Mouse (Mus musculus) adrenal gland, adult 18-20 months (tissue): ENCODE results near the gene Cyyr1. TPM values are rescaled to one million over a fixed set of nuclear protein-coding genes. Genes with fewer than 3 reads are reported as not detected.
A peak's percentile ranks its signal among the peaks of the same experiment; 100 is the strongest.

ENCODE experiments used
- DNase-seq, 2 experiments: peaks; one replicate each; pipeline ENCODE4 v3.0.0; 2021 to 2022; ENCODE audit warnings: low spot score in 2 of 2
- total RNA-seq, 2 experiments: library from RNA; stranded (reverse); gene quantifications; 1 replicate in 1 of 2; 2 replicates in 1 of 2; pipeline ENCODE4 v1.2.3; 2021

Gene Cyyr1
- total RNA-seq, 2 experiments from 2014 or later: 21.1 to 24.1 TPM

DNA sequence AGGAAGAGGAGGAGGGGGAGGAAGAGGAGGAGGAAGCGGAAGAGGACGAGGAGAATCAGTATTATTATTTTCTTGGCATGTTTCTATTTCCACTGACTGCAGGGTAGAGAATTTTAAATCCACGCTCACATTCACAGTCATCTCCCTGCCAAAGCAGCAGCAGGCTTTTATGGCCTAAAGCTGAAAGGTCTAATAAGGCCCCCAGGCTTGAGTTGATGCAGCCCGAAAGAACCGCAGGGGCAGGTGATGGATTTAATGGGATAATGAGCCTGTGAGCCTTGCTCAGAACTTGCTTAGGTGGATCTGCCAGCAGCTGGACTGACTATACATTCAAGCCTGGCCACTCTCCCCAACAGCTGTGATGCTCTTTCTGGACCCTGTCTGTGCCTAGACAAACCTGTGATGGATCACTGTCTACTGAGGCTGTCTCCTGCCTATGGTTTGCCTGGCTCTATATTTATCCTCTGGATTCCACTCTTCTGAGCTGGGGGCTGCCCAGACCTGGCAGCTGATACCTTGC is 78.6 kb downstream of the Cyyr1 start:
- no peak for DNase-seq

- DNase-seq: no peak
Observed at GRCm38 (mm10) chr16:85470057-85470456, 83.1 kb downstream of the Cyyr1 start.

- no peak for DNase-seq
Observed at GRCm38 (mm10) chr16:85455043-85455442, 98.2 kb downstream of the Cyyr1 start.

- DNase-seq: no peak
Observed at GRCm38 (mm10) chr16:85446306-85446705, 106.9 kb downstream of the Cyyr1 start.

GRCm38 (mm10) chr16:85445801-85446200 is 107.4 kb downstream of the Cyyr1 start:
- DNase-seq: no peak

- DNase-seq: peak; percentile 56 to 58
Observed at GRCm38 (mm10) chr16:85435427-85435826, 117.8 kb downstream of the Cyyr1 start.

GRCm38 (mm10) chr16:85429173-85429572 is 124.0 kb downstream of the Cyyr1 start:
- DNase-seq: no peak

GRCm38 (mm10) chr16:85422889-85423288 is 130.3 kb downstream of the Cyyr1 start:
- no peak for DNase-seq

DNA sequence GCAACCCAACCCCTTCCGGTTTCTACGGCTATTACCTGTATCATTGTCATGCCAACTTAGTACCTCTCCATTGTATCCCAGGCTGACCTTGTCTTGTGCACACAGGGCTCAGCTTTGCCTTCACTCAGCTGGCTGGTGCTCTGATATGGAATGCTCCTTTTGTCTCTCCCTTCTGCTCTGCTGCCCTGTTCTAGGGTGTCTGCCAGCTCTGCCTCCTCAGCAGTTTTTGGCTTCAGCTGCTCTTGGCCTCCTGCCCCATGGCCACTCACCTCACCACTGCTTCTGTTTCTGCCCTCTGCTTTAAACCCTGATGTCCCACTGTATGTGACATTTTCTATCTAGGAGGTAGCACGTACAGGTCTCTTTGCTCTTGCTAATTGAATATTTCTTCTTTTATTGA is 137.8 kb downstream of the Cyyr1 start:
- peak; percentile 23 to 48 for DNase-seq

GRCm38 (mm10) chr16:85393430-85393948 is 159.7 kb downstream of the Cyyr1 start:
- DNase-seq: peak in 1 of 2 experiments; percentile 6

DNA sequence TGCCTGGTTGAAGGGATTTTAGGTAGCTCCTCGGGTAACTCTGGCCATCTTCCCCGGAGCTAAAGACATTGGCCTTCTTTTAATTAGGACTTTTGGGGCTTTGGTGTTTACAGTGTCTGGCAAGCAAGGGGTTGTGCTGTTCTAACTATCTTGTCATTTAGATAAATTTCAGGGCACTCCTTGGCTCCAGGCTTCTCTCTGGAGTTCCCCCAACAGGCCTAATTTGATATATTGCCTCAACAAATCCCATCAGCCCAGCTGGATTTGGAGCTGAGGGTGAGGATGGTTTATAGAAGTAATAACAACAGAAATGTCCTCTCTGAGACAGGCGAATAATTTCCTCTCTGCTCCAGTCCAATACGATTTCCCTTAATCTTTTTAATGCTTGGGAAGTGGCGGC is 166.4 kb downstream of the Cyyr1 start:
- no peak for DNase-seq

Other genes with a start within 250 kb of the Cyyr1 start
- 10 to 100 TPM; 28.1 to 67.9 TPM for gene Adamts1, start 249.7 kb upstream of the Cyyr1 start, total RNA-seq